Mouse (Mus musculus) brain, embryonic 14.5 days (tissue): ENCODE measurements at regions not wholly inside any gene's neighbourhood (a gene's known extent, or its start where the extent isn't known, plus 50 kb on each side); places are given as distances from the start of the nearest gene placed in this dataset.
A peak's percentile ranks its signal among the peaks of the same experiment; 100 is the strongest.
"Not testable (repeated sequence)": the region's sequence is repeated elsewhere in the genome, so short reads cannot be mapped to it uniquely, and the experiment has no call there.

Experiments used
- DNase-seq: peaks from one replicate; pipeline ENCODE4 v3.0.0-alpha.2; 2011; ENCODE audit warnings: low read depth
- CTCF ChIP-seq: fragments of 200-500 bp; IDR thresholded peaks from 2 replicates; pipeline ENCODE4 v1.5.1; 2012; ENCODE audit warnings: inconsistent platforms, mild to moderate bottlenecking, moderate library complexity, borderline replicate concordance; ENCODE audit not compliant: insufficient read depth, insufficient read length; ENCODE audit errors: extremely low read depth
- POLR2A ChIP-seq: fragments of 200-500 bp; IDR thresholded peaks from 2 replicates; pipeline ENCODE4 v1.6.1; 2012; ENCODE audit warnings: mild to moderate bottlenecking, inconsistent platforms, borderline replicate concordance; ENCODE audit not compliant: poor library complexity, insufficient read depth, insufficient read length, severe bottlenecking; ENCODE audit errors: extremely low read depth

GRCm38 (mm10) chr5:68252671-68253070 is 221.0 kb downstream of the Grxcr1 start:
- DNase-seq, result peak; percentile 90
- TF ChIP-seq CTCF, result peak; percentile 76; the same call in 1 of the 2 replicates
- no peak for TF ChIP-seq POLR2A

DNA sequence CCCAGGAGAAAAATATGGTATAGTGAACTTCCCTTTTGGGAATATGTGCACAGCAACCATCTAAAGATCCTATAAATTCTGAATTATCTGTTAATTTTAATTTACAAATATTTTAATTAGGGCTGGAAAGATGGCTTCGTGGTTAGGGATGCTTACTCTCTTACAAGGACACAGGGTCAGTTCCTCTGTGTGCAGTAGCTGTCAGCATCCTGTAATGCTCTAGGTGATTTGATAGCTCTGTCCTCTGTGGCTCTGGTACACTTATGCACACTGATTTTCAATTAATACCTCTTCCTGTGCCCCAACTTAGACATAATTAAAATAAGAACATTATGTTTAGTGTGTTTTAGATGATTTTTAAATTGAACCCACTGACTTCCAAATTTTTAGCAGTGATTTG is 221.8 kb downstream of the Grxcr1 start:
- TF ChIP-seq POLR2A (no peak), CTCF (no peak)
- no peak for DNase-seq

DNA sequence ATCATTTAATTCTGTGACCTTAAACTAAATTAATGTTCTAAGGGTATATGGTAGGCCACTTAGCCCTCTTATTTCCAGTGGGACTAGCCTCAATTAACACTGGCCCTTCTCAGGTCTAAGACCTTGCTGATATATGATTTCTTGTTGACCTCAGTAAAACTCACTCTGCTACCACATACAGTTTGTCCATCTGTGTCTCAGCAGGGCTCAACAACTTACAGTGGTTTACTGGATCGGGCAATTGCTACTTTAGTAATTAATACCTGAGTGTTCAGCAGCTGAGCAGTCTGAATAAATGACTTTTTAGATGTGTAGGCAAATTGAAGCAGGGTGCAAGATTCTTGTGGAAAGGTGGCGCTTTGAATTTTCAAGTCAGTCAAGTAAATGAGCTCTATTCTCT is 222.5 kb downstream of the Grxcr1 start:
- TF ChIP-seq CTCF (no peak), POLR2A (no peak)

GRCm38 (mm10) chr5:68264206-68264605 is 232.6 kb downstream of the Grxcr1 start:
- no peak for TF ChIP-seq CTCF
- TF ChIP-seq POLR2A, result no peak
- DNase-seq, result no peak

More for the DNA sequence above, 222.5 kb downstream of the Grxcr1 start:
- no peak for DNase-seq

- DNase-seq, result peak; percentile 44
- TF ChIP-seq CTCF (no peak), POLR2A (no peak)
Measured at GRCm38 (mm10) chr5:68274271-68274670, 242.6 kb downstream of the Grxcr1 start.

GRCm38 (mm10) chr5:68275558-68276263 is 244.1 kb downstream of the Grxcr1 start:
- no peak for TF ChIP-seq POLR2A
- no peak for TF ChIP-seq CTCF
- DNase-seq, result peak; percentile 19

DNA sequence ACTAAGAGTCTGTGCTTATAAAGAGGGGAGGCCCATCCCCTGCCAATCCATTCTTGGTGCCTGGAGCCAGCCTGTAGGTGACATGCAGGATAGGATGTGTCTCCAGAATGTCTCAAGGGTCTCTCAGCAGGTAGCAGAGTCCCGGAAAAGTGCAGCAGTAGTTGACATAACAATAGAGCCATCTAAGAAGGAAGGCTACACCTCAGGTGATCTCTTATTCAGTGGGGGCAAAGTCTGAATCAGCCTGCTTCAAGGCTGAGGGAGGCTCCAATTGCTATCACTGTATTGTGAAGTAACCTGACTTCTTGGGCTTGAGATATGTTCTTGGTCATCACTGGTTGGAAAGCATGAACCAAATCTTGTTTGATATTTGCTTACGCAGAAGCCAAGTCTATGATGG is 264.1 kb downstream of the Grxcr1 start:
- DNase-seq, result not testable (repeated sequence)

DNA sequence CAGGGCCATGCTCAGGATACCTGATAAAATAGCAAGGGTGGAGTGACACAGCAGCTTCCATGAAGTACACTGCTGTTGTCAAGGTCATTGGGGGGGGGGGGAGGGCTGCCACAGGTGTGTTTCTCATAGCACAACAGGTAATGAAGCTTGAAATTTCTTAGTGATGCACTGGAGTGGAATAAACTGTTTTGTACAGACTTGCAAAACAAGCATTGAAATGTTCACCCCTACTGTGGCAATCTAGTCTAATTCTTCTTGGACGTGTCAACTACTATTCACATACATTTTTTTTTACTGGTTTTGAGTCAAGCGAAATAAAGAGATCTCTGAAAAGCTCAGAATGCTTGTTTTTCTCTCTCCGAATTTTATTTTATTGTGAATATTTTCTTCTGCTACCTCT is 281.6 kb downstream of the Grxcr1 start:
- peak; percentile 12 for DNase-seq
- no peak for TF ChIP-seq POLR2A

GRCm38 (mm10) chr5:68318979-68319378 is 287.3 kb downstream of the Grxcr1 start:
- DNase-seq, result no peak
- TF ChIP-seq CTCF, result no peak
- no peak for TF ChIP-seq POLR2A

DNA sequence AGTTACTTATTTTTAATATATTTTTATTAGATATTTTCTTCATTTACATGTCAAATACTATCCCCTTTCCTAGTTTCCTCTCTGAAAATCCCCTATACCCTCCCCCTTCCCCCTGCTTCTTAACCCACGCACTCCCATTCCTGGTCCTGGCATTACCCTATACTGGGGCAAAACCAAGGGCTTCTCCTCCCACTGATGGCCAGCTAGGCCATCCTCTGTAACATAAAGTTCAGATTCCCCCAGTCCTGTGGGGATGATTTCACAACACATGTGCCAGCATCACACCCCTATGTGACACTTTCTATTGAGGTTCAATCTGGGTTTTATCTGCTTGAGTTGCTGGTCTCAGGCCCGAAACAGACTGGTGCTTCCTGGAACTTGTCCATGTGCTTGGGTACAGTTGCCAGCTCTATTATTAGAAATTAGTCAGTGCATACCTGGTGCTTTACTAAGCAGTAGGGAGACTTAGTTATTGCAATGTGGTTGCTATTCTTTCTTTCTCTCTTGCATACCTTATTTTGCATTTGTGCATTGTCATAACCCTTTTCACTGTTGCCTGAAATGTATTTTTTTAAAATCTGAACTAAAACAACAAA is 295.5 kb downstream of the Grxcr1 start:
- TF ChIP-seq POLR2A (no peak), CTCF (no peak)
- peak; percentile 49 for DNase-seq

- peak; percentile 37 for DNase-seq
- TF ChIP-seq POLR2A, result no peak
- TF ChIP-seq CTCF, result no peak
Measured at GRCm38 (mm10) chr5:68329311-68329710, 297.7 kb downstream of the Grxcr1 start.

DNA sequence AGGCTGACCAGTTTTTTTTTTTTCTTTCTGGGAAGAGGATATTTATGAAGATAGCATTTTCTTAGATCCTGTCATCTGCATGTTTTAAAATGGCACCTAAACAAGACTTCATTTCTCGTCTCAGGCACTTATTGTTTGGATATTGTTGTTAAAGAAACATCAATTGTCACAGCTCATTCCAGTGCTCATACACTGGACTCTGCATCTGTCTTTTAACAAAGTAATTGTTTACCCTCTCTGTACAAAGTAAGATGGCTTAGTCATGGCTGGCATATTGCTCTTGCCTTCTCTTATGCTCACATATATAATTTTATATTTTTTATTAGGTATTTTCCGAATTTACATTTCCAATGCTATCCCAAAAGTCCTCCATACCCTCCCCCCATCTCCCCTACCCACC is 298.2 kb downstream of the Grxcr1 start:
- no peak for TF ChIP-seq CTCF
- no peak for TF ChIP-seq POLR2A
- no peak for DNase-seq
